Mouse (Mus musculus): ENCODE data around the gene Sacm1l. TPM values are rescaled to one million over a fixed set of nuclear protein-coding genes. Genes with fewer than 3 reads are reported as not detected.

Sacm1l gene
- polyA plus RNA-seq (2016; fragmentation: Nextera tagmentation; extraction: Ambion mirVana), result 44.0 and 44.4 TPM in 2 replicates

DNA sequence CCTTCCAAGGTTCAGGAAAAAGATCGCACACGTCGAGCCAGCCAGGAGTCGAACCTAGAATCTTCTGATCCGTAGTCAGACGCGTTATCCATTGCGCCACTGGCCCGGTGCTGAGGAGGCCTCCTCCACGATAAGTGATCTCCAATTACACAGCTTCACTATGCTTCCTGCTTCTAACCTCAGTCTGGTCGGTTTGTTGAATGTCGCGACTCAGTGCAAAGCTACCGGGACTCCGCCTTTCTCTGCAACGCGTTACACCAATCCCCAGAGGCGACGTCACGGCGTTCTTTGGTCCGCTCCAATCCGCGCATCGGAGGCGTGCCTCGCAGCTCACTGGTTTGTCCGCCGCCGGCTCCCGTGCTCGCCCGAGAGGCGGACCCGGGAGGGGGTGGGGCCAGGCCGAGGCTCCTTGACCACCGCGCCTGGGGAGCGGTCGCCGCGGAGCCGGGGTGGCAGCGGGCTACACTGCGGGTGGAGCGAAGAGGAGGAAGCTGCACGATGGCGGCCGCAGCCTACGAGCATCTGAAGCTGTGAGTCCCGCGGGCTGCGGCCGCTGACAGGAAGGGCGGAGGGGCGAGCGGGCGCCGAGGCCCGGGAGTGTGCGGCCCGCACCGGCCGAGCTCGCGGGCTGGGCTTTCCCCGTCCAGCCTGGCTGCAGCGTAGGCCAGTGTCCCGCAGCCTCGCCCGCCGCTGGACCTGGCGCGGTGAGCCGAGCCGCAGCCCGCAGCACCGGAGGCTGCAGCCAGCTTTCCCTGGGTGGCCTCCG lies at the start of gene Sacm1l:
Sacm1l (plus strand) TSS at position 368 of the 766 bp plus-strand sequence.
- Histone ChIP-seq H3K4me3 (peak within 1 kb of the TSS; percentile 94), H3K36me3 (replicated peaks) (0 out of 2 replicates have a peak, but pooled peaks cover 3% of the 10 kb centered on the region), H3K4me1 (peaks cover 28% of the 10 kb centered on the region), H3K27ac (replicated peaks) (peak within 1 kb of the TSS; percentile 91), H3K27me3 (replicated peaks; ENCODE audit: low read depth, poor library complexity, severe bottlenecking) (no peaks in the 10 kb centered on the region), H3K9me3 (no peaks in the 10 kb centered on the region)
- whole genome bisulfite sequencing, result under 1% methylated on average over 79 of the region's 79 CpGs
- peak; percentile 99 for DNase-seq (ENCODE audit: low spot score)

- 91% methylated on average over 8 of the region's 8 CpGs for WGBS
- H3K4me3 ChIP-seq, result peak overlapping the region; percentile 75
- no peak for DNase-seq (ENCODE audit: low spot score)
- no peaks in the 10 kb centered on the region for H3K27me3 ChIP-seq (replicated peaks; ENCODE audit: low read depth, poor library complexity, severe bottlenecking)
- H3K36me3 ChIP-seq (replicated peaks), result peaks cover 54% of the 10 kb centered on the region
- H3K4me1 ChIP-seq, result peaks cover 60% of the 10 kb centered on the region
- no peaks in the 10 kb centered on the region for H3K9me3 ChIP-seq
- peak overlapping the region; percentile 88 for H3K27ac ChIP-seq (replicated peaks)
Measured at GRCm38 (mm10) chr9:123479876-123480252, 49.7 kb upstream of the Sacm1l start.

GRCm38 (mm10) chr9:123480253-123480921 lies 49.2 kb upstream of the Sacm1l start:
- no peaks in the 10 kb centered on the region for H3K9me3 ChIP-seq
- DNase-seq (ENCODE audit: low spot score), result no peak
- H3K27me3 ChIP-seq (replicated peaks; ENCODE audit: low read depth, poor library complexity, severe bottlenecking), result no peaks in the 10 kb centered on the region
- 87% methylated on average over 18 of the region's 18 CpGs for WGBS
- H3K4me1 ChIP-seq, result peaks cover 60% of the 10 kb centered on the region
- H3K36me3 ChIP-seq (replicated peaks), result peaks cover 58% of the 10 kb centered on the region
- peak overlapping the region; percentile 88; the same call in 1 of the 2 replicates for H3K27ac ChIP-seq (replicated peaks)
- peak overlapping the region; percentile 75 for H3K4me3 ChIP-seq

DNA sequence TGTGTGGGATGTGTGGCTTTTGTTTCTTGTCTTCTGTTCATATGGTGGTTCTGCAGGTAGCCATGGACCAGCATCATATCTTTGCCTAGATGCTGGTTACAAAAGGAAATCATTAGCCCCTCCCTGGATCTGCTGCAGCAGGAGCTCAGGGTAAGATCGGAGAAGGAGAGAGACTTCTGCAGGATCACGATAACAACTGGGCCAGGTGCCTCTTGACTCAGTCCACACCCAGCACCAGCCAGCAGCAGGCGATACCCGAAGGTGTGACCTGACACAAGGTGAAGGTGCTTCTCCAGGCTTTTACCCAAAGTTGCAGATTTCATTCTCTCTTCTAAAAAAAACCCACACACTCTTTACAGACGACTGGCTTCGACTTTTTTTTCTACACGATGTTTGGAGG lies 48.4 kb upstream of the Sacm1l start:
- Histone ChIP-seq H3K27me3 (replicated peaks; ENCODE audit: low read depth, poor library complexity, severe bottlenecking) (no peaks in the 10 kb centered on the region), H3K4me3 (peak overlapping the region; percentile 75), H3K4me1 (peaks cover 62% of the 10 kb centered on the region), H3K27ac (replicated peaks) (no peak overlapping the region), H3K9me3 (no peaks in the 10 kb centered on the region), H3K36me3 (replicated peaks) (peaks cover 66% of the 10 kb centered on the region)
- DNase-seq (ENCODE audit: low spot score), result no peak
- 86% methylated on average over 7 of the region's 7 CpGs for WGBS

GRCm38 (mm10) chr9:123483598-123483997 lies 46.0 kb upstream of the Sacm1l start:
- no peak overlapping the region for H3K4me3 ChIP-seq
- H3K27ac ChIP-seq (replicated peaks), result no peak overlapping the region
- H3K4me1 ChIP-seq, result peaks cover 63% of the 10 kb centered on the region
- no peaks in the 10 kb centered on the region for H3K9me3 ChIP-seq
- H3K27me3 ChIP-seq (replicated peaks; ENCODE audit: low read depth, poor library complexity, severe bottlenecking), result no peaks in the 10 kb centered on the region
- DNase-seq (ENCODE audit: low spot score), result no peak
- H3K36me3 ChIP-seq (replicated peaks), result peaks cover 85% of the 10 kb centered on the region
- 89% methylated on average over 1 of the region's 1 CpGs for WGBS

DNA sequence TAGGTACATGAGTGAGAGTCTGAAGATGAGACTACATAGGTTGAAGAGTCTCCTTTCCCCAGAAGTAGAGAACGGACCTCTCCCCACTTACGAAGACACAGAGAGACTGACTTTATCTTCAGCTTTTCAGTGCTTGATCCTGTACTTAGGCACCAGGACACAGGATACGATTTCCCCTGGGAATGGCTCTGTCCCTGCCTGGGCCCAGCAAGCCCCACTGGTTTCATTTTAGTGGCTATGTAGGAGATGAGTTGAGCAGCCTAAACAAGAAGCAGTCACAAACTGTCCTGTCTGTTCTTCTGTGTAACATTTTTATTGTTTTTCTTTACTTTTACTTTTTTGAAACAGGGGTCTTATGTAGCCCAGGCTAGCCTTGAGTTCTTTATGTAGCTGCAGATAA lies 44.7 kb upstream of the Sacm1l start:
- Histone ChIP-seq H3K9me3 (no peaks in the 10 kb centered on the region), H3K36me3 (replicated peaks) (peaks cover 93% of the 10 kb centered on the region), H3K27ac (replicated peaks) (no peak overlapping the region), H3K4me1 (peaks cover 58% of the 10 kb centered on the region), H3K27me3 (replicated peaks; ENCODE audit: low read depth, poor library complexity, severe bottlenecking) (no peaks in the 10 kb centered on the region), H3K4me3 (no peak overlapping the region)
- WGBS, result 95% methylated on average over 3 of the region's 3 CpGs
- DNase-seq (ENCODE audit: low spot score), result no peak

DNA sequence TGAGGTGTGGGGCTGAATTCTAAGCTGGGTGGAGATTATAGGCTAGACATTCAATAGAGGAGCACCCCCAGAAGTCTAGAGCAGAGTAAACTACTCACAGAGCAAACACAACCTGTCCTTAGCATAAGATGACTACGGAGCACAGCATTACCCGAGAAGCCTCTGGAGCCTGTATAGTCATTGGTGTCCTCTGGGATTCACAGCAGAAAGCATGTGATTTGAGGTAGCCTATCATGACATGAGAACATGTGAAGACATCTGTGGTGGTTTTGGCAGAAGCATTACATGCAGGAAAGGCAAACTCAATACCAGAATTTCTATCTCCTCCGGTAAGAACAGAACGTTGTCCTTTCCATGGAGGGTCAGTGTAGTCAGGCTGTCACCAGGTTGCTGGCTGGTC lies 44.0 kb upstream of the Sacm1l start:
- Histone ChIP-seq H3K9me3 (no peaks in the 10 kb centered on the region), H3K27me3 (replicated peaks; ENCODE audit: low read depth, poor library complexity, severe bottlenecking) (no peaks in the 10 kb centered on the region), H3K27ac (replicated peaks) (no peak overlapping the region), H3K36me3 (replicated peaks) (peaks cover 89% of the 10 kb centered on the region), H3K4me1 (peaks cover 58% of the 10 kb centered on the region), H3K4me3 (no peak overlapping the region)
- DNase-seq (ENCODE audit: low spot score), result no peak
- whole genome bisulfite sequencing, result 97% methylated on average over 4 of the region's 4 CpGs

DNA sequence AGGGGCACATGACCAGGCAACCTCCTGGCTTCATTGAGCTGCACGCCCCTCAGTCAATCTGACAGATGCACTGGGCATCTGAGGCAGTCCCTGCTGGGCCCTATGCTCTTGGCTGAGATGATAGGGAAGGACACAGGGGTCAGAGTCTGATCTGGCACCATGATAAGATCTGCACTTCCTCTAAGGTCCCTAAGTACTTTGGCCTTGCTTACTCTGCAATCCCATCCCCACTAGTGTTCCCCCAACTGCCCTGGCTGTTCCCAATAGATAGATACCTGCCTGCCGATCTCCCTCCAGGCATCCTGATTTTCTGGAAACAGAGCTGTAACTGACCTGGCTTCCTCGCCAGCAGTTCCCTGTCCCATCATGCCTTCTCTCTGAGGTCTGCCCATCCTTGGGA lies 42.9 kb upstream of the Sacm1l start:
- DNase-seq (ENCODE audit: low spot score), result no peak
- H3K9me3 ChIP-seq, result no peaks in the 10 kb centered on the region
- no peak overlapping the region for H3K4me3 ChIP-seq
- H3K27ac ChIP-seq (replicated peaks), result no peak overlapping the region
- WGBS, result 67% methylated on average over 3 of the region's 3 CpGs
- no peaks in the 10 kb centered on the region for H3K27me3 ChIP-seq (replicated peaks; ENCODE audit: low read depth, poor library complexity, severe bottlenecking)
- H3K36me3 ChIP-seq (replicated peaks), result peaks cover 78% of the 10 kb centered on the region
- H3K4me1 ChIP-seq, result peaks cover 54% of the 10 kb centered on the region

- H3K27me3 ChIP-seq (replicated peaks; ENCODE audit: low read depth, poor library complexity, severe bottlenecking), result no peaks in the 10 kb centered on the region
- no peak overlapping the region for H3K27ac ChIP-seq (replicated peaks)
- no peak for DNase-seq (ENCODE audit: low spot score)
- H3K4me1 ChIP-seq, result peaks cover 39% of the 10 kb centered on the region
- WGBS, result 90% methylated on average over 2 of the region's 2 CpGs
- H3K36me3 ChIP-seq (replicated peaks), result peaks cover 62% of the 10 kb centered on the region
- no peaks in the 10 kb centered on the region for H3K9me3 ChIP-seq
- H3K4me3 ChIP-seq, result no peak overlapping the region
Measured at GRCm38 (mm10) chr9:123489073-123489472, 40.5 kb upstream of the Sacm1l start.

- H3K9me3 ChIP-seq, result no peaks in the 10 kb centered on the region
- no peak for DNase-seq (ENCODE audit: low spot score)
- H3K36me3 ChIP-seq (replicated peaks), result peaks cover 54% of the 10 kb centered on the region
- H3K4me3 ChIP-seq, result no peak overlapping the region
- H3K27ac ChIP-seq (replicated peaks), result no peak overlapping the region
- WGBS, result 68% methylated on average over 9 of the region's 9 CpGs
- H3K27me3 ChIP-seq (replicated peaks; ENCODE audit: low read depth, poor library complexity, severe bottlenecking), result no peaks in the 10 kb centered on the region
- H3K4me1 ChIP-seq, result peaks cover 39% of the 10 kb centered on the region
Measured at GRCm38 (mm10) chr9:123489727-123490343, 39.7 kb upstream of the Sacm1l start.

- WGBS, result 82% methylated on average over 5 of the region's 5 CpGs
- H3K27ac ChIP-seq (replicated peaks), result no peak overlapping the region
- peaks cover 40% of the 10 kb centered on the region for H3K4me1 ChIP-seq
- H3K4me3 ChIP-seq, result no peak overlapping the region
- H3K9me3 ChIP-seq, result no peaks in the 10 kb centered on the region
- DNase-seq (ENCODE audit: low spot score), result no peak
- no peaks in the 10 kb centered on the region for H3K27me3 ChIP-seq (replicated peaks; ENCODE audit: low read depth, poor library complexity, severe bottlenecking)
- H3K36me3 ChIP-seq (replicated peaks), result peaks cover 44% of the 10 kb centered on the region
Measured at GRCm38 (mm10) chr9:123490930-123491329, 38.6 kb upstream of the Sacm1l start.

DNA sequence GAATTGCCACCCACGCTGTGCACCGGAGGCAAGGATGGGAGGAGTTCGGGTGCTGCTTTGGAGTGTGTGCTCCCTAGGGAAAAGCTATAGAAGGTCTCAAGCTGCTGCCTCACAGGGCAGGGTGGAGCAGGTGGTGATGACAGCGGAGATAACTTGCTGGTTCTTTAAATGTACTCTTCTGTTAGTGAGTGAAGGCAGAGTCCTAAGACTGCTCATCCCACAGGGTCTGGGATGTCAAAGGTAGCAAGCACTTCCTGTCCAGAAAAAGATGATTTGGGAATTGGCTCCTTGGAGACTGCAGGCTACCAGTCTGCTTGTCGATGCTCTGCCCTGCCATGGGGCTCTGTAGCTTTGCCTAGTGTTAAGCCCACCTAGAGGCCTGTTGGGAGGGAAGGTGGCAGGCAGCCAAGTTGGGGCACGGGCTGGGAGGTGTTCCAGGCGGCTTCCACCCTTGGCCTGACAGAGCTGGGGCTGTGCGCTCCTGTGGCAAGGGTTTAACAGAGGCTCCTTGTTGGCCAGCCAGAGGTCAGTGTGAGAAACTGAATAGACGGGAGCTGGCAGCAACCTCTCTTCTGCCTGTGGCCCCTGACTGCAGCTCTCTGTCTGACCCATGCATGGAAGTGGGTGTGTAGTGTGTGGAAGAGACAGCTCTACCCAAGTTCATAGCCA lies 37.5 kb upstream of the Sacm1l start:
- Histone ChIP-seq H3K4me3 (no peak overlapping the region), H3K36me3 (replicated peaks) (peaks cover 32% of the 10 kb centered on the region), H3K9me3 (no peaks in the 10 kb centered on the region), H3K27me3 (replicated peaks; ENCODE audit: low read depth, poor library complexity, severe bottlenecking) (no peaks in the 10 kb centered on the region), H3K4me1 (peaks cover 41% of the 10 kb centered on the region), H3K27ac (replicated peaks) (no peak overlapping the region)
- WGBS, result 85% methylated on average over 9 of the region's 9 CpGs
- DNase-seq (ENCODE audit: low spot score), result no peak
